Mouse (Mus musculus): ENCODE results near the gene Sh2d7.
"Not testable (repeated sequence)": the region's sequence is repeated elsewhere in the genome, so short reads cannot be mapped to it uniquely, and the experiment has no call there.

DNA sequence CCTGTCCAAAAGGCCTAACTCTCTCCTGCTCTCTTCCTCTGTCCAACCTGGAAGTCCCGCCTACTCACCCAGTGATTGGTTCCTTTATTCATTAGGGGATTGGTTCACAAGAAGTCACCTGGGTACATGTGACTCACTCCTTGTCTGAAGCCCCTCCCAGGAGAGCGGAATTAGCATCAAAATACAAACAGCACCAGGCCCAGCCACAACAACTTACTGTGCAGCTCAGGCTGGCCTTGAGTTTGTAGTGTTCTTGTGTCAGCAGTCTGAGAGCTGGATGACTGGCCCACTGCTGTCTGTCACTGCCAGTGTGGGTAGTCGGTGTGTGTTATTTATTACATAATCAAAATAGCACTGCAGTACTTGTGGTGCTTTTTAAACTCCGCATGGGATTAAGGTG lies 54.9 kb downstream of the Sh2d7 start:
- not testable (repeated sequence) for TF ChIP-seq GABPA (IDR thresholded peaks at IDR 0.05; ENCODE audit: low read depth, low read length); POLR2A (IDR thresholded peaks at IDR 0.05; ENCODE audit: control insufficient read depth in 1 of 2, insufficient read depth in 1 of 2, low read depth in 1 of 2, low read length in 2 of 2, poor library complexity in 1 of 2); E2F4 (IDR thresholded peaks at IDR 0.05; ENCODE audit: borderline replicate concordance, low read depth, low read length); CTCF (IDR thresholded peaks at IDR 0.05 in 2 of 3, conservative IDR thresholded peaks at IDR 0.05 in 1 of 3; ENCODE audit: control insufficient read depth in 1 of 3, insufficient read depth in 1 of 3, low read depth in 2 of 3, low read length in 3 of 3, poor library complexity in 1 of 3, severe bottlenecking in 1 of 3); GATA1 (IDR thresholded peaks at IDR 0.05; ENCODE audit: low read depth, low read length); RCOR1 (IDR thresholded peaks at IDR 0.05; ENCODE audit: low read depth, low read length); NELFE (IDR thresholded peaks at IDR 0.05; ENCODE audit: low read depth, low read length); EP300 (IDR thresholded peaks at IDR 0.05; ENCODE audit: low read depth in 1 of 2, low read length in 2 of 2); KAT2A (conservative IDR thresholded peaks at IDR 0.05; ENCODE audit: low read depth, low read length); CHD1 (IDR thresholded peaks at IDR 0.05; ENCODE audit: low read depth, low read length); TAL1 (IDR thresholded peaks at IDR 0.05; ENCODE audit: low read length)

Measured in MEL (cell line).